Mouse (Mus musculus) testis, postnatal 10 days (tissue): ENCODE results near the gene Olfr262.
"Not testable (repeated sequence)": the region's sequence is repeated elsewhere in the genome, so short reads cannot be mapped to it uniquely, and the experiment has no call there.

Experiments
- DNase-seq: peaks from one replicate; pipeline ENCODE4 v3.0.0; 2021; ENCODE audit warnings: low spot score

Olfr262 gene

DNA sequence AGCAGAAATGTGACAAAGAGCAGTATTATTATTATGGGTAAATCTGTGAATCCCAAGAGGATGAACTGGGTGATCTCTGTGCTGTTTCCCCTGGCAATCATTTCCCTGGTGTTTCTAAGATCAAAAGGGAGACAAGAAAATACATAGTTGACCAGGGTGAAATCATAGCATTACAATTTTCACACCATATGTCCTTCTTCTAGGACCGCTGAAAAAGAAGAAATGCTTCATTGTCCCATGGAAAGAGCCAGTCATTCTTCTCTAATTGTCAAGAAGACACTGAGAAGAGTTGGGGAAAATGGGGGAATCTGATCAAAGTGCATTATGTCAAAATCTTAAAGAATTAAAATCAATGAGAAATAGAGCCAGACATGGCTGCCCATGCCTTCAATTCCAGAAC lies at the start of gene Olfr262:
Gene Olfr262, minus strand, starts transcription at position 101 of the 400 bp plus-strand sequence.
- no peak for DNase-seq

DNA sequence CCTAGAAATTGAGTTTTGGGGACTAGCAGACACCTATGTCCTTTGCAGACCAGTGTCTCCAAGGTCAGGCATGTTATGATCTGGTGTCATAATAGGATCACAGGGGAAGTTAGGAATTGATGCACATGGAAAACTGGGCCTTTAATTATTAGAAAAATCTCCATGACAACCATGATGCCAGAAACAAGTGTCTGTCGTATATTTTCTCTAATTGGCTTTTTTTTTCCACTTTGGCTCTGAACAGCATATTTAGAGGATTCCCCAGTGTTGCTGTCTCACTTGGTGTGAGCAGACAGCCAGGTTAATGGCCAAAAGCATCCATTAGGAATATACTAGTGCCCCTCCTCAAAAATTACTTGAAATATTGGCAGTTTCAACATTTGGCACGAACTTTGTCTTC lies 38.1 kb upstream of the Olfr262 start, which contains the start of gene Olfr1434:
Gene Olfr1434, plus strand, starts transcription at position 301 of the 400 bp plus-strand sequence.
- DNase-seq: no peak

DNA sequence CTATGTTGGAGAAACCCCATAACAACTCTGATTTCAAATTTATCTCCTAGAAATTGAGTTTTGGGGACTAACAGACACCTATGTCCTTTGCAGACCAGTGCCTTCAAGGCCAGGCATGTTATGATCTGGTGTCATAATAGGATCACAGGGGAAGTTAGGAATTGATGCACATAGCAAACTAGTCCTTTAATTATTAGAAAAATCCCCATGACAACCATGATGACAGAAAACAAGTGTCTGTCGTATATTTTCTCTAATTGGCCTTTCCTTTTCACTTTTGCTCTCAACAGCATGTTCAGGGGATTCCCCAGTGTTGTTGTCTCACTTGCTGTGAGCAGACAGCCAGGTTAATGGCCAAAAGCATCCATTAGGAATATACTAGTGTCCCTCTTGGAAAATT lies 19.3 kb upstream of the Olfr262 start, which contains the start of gene Olfr235:
Gene Olfr235, plus strand, starts transcription at position 301 of the 400 bp plus-strand sequence.
- no peak for DNase-seq

DNA sequence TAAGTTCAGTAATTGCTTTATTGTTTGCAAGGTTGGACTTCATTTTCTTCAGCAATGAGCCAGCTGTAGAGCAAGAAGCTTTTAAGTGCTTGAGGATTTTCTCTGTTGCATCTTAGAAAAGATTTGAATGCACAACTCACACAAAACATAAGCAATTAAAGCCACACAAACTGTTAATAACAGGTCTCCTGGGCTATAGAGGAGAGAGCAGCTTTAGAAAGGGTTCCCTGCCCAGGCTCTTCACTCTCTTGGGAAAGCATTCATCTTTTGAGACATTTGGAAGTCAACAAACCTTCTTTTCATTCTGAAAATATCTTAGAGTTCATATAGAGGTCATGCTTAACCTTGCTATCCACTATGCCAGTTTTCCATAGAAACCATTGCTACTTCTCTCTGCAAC lies 9.0 kb downstream of the Olfr262 start, which contains the start of gene Olfr1432:
Gene Olfr1432, minus strand, starts transcription at position 101 of the 400 bp plus-strand sequence.
- not testable (repeated sequence) for DNase-seq

DNA sequence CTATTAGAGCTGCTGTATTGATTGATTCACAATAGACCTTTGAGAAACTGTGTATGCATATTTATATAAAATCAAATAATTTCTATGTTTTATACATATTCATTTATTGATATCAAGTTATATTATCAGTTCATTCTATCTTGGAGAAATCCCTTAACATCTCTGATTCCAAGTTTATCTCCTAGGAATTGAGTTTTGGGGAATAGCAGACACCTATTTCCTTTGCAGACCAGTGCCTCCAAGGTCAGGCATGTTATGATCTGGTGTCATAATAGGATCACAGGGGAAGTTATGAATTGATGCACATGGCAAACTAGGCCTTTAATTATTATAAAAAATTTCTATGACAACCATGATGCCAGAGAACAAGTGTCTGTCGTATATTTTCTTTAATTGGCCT lies 41.1 kb downstream of the Olfr262 start, which contains the start of gene Olfr1431:
Gene Olfr1431, plus strand, starts transcription at position 301 of the 400 bp plus-strand sequence.
- DNase-seq: no peak

DNA sequence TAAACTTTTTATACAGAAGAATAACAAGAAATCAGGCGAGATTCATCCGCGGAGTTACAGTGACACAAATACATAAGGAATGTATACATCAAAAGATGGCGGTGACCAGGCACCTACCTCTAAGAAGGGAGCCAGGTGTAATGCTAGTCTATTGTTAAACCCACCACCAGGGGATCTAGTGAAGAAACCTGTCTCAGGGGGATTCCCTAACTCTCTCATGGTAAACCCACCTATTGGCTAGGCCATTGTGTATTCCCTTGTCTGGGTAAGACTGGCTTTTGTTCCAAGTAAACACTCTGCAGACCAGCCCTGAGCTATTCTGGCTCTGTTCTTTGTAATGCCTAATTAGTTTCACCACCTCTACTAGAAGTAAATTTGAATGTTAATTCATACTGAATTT lies 42.4 kb downstream of the Olfr262 start:
- not testable (repeated sequence) for DNase-seq
